Comparison of ENCODE assay signal across 12 mouse cellular contexts in genomic region chr14:121675146-121675545, GRCm38 (mm10).
DNase-seq lines count a peak whose midpoint lies in the region; ATAC-seq and TF ChIP-seq lines count a peak whose summit lies in the region.
"Had no signal": no experiment of that assay in that cellular context is flagged by ENCODE, and none has a peak within 500 bp of the region (broad histone marks: within the 10 kb centered on the region; RNA-seq: fewer than 3 reads in every experiment).

No protein-coding gene starts in this region.

- H3K9me3 ChIP-seq in heart, embryonic 10.5 days: no peaks in the 10 kb centered on the region
- H3K9me3 ChIP-seq in kidney, postnatal 0 days (replicated peaks; ENCODE audit: low read length): no peaks in the 10 kb centered on the region
- H3K9me3 ChIP-seq in ES-E14 (ENCODE audit: control insufficient read depth, insufficient read depth, low read depth, low read length): no peaks in the 10 kb centered on the region
- H3K9me3 ChIP-seq in intestine, embryonic 15.5 days: no peaks in the 10 kb centered on the region

- peaks cover 29% of the 10 kb centered on the region for H3K4me1 ChIP-seq in heart, embryonic 10.5 days
- peaks cover 33% of the 10 kb centered on the region for H3K4me1 ChIP-seq in kidney, postnatal 0 days (replicated peaks; ENCODE audit: insufficient read depth, low read length)
- peaks cover 3 to 18% of the 10 kb centered on the region in 2 experiments; a peak in 3 of 4 replicates for H3K4me1 ChIP-seq in ES-E14 (ENCODE audit: control insufficient read depth in 2 of 2, insufficient read depth in 2 of 2, low read length in 2 of 2, poor library complexity in 1 of 2)
- H3K4me1 ChIP-seq in intestine, embryonic 15.5 days (replicated peaks): peaks cover 32% of the 10 kb centered on the region

- no peak overlapping the region for H3K4me3 ChIP-seq in heart, embryonic 10.5 days
- no peak overlapping the region for H3K4me3 ChIP-seq in kidney, postnatal 0 days (replicated peaks; ENCODE audit: low read depth, low read length)
- no peak overlapping the region for H3K4me3 ChIP-seq in ES-E14 (ENCODE audit: insufficient read depth in 1 of 2, low read depth in 1 of 2, low read length in 2 of 2, poor library complexity in 1 of 2, severe bottlenecking in 1 of 2)
- H3K4me3 ChIP-seq in intestine, embryonic 15.5 days (replicated peaks): no peak overlapping the region

- no peak for TF ChIP-seq CTCF in kidney, postnatal 0 days (IDR thresholded peaks at IDR 0.05; ENCODE audit: low read depth)

- 0 out of 2 replicates have a peak, but pooled peaks have one; percentile 29 for ATAC-seq in kidney, postnatal 0 days (replicated peaks; ENCODE audit: low FRiP score, low read depth)
- ATAC-seq in intestine, embryonic 15.5 days: peak; percentile 66

- H3K36me3 ChIP-seq in heart, embryonic 10.5 days: no peaks in the 10 kb centered on the region; the same call in 1 of the 2 replicates
- H3K36me3 ChIP-seq in kidney, postnatal 0 days (ENCODE audit: insufficient read depth, low read length): 0 out of 2 replicates have a peak, but pooled peaks cover 4% of the 10 kb centered on the region
- no peaks in the 10 kb centered on the region for H3K36me3 ChIP-seq in ES-E14 (ENCODE audit: control insufficient read depth, insufficient read depth, low read length, poor library complexity, severe bottlenecking)
- no peaks in the 10 kb centered on the region for H3K36me3 ChIP-seq in intestine, embryonic 15.5 days

- H3K27ac ChIP-seq in heart, embryonic 10.5 days: peak overlapping the region; percentile 42; the same call in 1 of the 2 replicates
- peak overlapping the region; percentile 85 for H3K27ac ChIP-seq in kidney, postnatal 0 days
- peak overlapping the region; percentile 5; the same call in 1 of the 2 replicates for H3K27ac ChIP-seq in ES-E14 (ENCODE audit: insufficient read depth, low read depth, low read length, poor library complexity, severe bottlenecking)
- peak overlapping the region; percentile 69; the same call in 1 of the 2 replicates for H3K27ac ChIP-seq in intestine, embryonic 15.5 days
- H3K27ac ChIP-seq: liver, embryonic 14.5 days had no signal

- 0 out of 2 replicates have a peak overlapping the region, but pooled peaks have one; percentile 8 for H3K4me2 ChIP-seq in kidney, postnatal 0 days (ENCODE audit: low read length)
- H3K4me2 ChIP-seq in intestine, embryonic 15.5 days (replicated peaks): 0 out of 2 replicates have a peak overlapping the region, but pooled peaks have one; percentile 10

- 73% methylated on average over 3 of the region's 3 CpGs for WGBS in heart, embryonic 10.5 days
- WGBS in kidney, postnatal 0 days: 34% methylated on average over 3 of the region's 3 CpGs
- 41% methylated on average over 3 of the region's 3 CpGs for WGBS in intestine, embryonic 15.5 days

- in situ Hi-C loops in ES-E14 (cut with MboI; ENCODE audit: low sequenced_read_pairs in 2 of 2, unreplicated experiment in 2 of 2): no loop called here

- DNase-seq in heart, embryonic 10.5 days (ENCODE audit: low spot score): no peak
- no peak for DNase-seq in heart, adult 9 months (ENCODE audit: low spot score in 2 of 2)
- DNase-seq in kidney, postnatal 0 days (ENCODE audit: low spot score): no peak
- DNase-seq in kidney, adult 9 months: no peak
- DNase-seq in ES-E14 (ENCODE audit: low read depth, low spot score) (no peak), liver (no peak)
- no peak for DNase-seq in cerebellum, adult 8-10 months
- DNase-seq: B cell, adult 2 months; cerebellum, postnatal 25 days; thymus, adult 2 months had no signal

- no peaks in the 10 kb centered on the region for H3K27me3 ChIP-seq in heart, embryonic 10.5 days (ENCODE audit: insufficient read depth, poor library complexity, severe bottlenecking)
- no peaks in the 10 kb centered on the region for H3K27me3 ChIP-seq in kidney, postnatal 0 days (ENCODE audit: insufficient read depth, low read length)
- H3K27me3 ChIP-seq in intestine, embryonic 15.5 days (replicated peaks): no peaks in the 10 kb centered on the region

- H3K9ac ChIP-seq in kidney, postnatal 0 days (ENCODE audit: low read depth, low read length): no peak overlapping the region
- H3K9ac ChIP-seq in ES-E14 (ENCODE audit: insufficient read depth, low read depth, low read length, poor library complexity, severe bottlenecking): no peak overlapping the region
- H3K9ac ChIP-seq in intestine, embryonic 15.5 days: no peak overlapping the region
- H3K9ac ChIP-seq: liver, embryonic 14.5 days had no signal

TF ChIP-seq in ES-E14, 5 proteins besides CTCF, POLR2A, EP300 and RAD21:
- TF ChIP-seq HCFC1 (IDR thresholded peaks at IDR 0.05; ENCODE audit: borderline replicate concordance, insufficient read depth, low read length) (no peak), ZC3H11A (IDR thresholded peaks at IDR 0.05; ENCODE audit: borderline replicate concordance, low read depth, low read length) (no peak), MAFK (IDR thresholded peaks at IDR 0.05; ENCODE audit: insufficient read depth, low read depth, low read length) (no peak), CHD2 (IDR thresholded peaks at IDR 0.05; ENCODE audit: low read depth, low read length) (no peak), ZNF384 (IDR thresholded peaks at IDR 0.05; ENCODE audit: low read depth, low read length) (no peak)

Comparison
In these comparisons a context has a peak if more than half of its experiments do, and no peak if none do; other contexts are left out.
1. H3K27ac ChIP-seq: peak in every context shown above with its lines; median percentile 85 in kidney, postnatal 0 days; 69 in intestine, embryonic 15.5 days; 42 in heart, embryonic 10.5 days; 5 in ES-E14.